Mouse (Mus musculus) kidney, postnatal 4 days (tissue): ENCODE measurements at regions not wholly inside any gene's neighbourhood (a gene's known extent, or its start where the extent isn't known, plus 50 kb on each side); places are given as distances from the start of the nearest gene placed in this dataset.

Source experiments
- DNase-seq, 2 experiments: peaks; one replicate each; pipeline ENCODE4 v3.0.0; 2021; ENCODE audit warnings: mixed read lengths in 2 of 2

DNA sequence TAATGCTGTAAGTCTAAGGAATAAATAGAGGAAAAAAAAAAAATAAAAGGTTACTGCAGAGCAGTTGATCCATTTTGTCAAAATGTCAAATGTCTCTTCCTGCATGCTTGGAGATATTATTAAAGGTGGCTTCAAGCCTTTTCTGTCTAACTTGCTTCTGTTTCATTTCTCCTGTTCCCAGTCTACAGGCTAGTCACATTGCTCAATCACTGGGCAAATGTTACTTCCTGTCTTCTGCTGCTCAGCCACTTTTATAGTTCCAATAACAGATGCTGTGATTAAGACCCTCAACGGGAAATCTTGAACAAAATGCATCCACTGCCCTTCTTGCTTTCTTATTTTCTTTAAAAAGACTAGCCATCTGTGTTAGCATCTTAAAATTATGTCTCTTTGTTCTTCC, 1445.2 kb upstream of the Pcdh17 start:
- DNase-seq, result no peak

DNA sequence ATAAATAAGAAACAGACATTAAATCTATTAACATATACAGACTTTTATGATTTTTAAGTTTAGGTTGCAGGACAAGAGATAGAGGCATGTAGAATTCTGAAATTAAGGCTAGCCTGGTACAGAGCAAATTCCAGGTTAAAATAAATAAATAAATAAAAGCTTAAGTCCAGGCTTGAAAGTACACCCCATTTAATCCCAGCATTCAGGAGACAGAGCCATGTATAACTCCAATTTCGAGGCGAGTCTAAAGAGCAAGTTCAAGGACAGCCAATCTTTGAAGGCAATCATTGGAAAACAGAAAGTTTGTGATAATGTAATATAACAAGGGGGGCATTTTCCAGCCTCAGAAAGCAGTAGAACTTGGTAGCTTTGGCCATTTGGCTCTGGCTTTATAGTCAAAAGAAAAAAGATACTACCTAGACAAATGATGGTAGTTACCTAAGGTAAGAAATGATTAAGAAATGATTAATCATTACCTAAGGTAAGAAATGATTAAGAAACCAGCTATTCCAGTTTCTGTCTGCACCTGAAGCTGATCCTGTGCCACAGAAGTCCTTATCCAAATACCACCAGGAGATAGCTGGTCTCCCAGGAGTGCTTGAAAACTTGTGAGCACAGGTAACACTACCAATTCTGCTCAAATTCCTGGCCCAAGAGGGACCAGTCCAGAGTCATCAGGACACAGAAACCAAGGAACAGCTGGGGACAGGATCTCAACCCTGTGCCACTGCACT, 1441.0 kb upstream of the Pcdh17 start:
- peak in 1 of 2 experiments; percentile 1 for DNase-seq

DNA sequence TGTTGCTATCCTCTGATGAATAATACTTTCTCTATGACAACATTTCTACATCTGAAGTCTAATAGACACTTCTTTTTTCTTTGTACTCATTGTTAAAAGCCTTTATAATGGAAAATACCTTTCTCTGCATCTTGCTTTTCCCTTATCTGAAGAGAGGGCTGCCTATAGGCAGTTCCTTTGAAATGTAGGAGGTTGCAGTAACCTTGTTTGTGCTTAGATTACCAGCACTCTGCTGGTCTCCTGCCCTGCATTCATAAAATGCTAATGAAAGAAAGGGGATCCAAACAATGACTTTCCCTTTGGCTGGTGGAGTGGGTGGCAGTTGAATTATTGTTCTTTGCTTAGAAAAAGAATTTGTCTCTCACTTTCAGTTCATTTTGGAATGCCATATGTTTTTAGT, 1434.8 kb upstream of the Pcdh17 start:
- DNase-seq, result no peak

- DNase-seq, result no peak
Measured at GRCm38 (mm10) chr14:83021886-83022285, 1421.5 kb upstream of the Pcdh17 start.
